Mouse (Mus musculus): Measurements from ENCODE around the gene Magi1.

DNA sequence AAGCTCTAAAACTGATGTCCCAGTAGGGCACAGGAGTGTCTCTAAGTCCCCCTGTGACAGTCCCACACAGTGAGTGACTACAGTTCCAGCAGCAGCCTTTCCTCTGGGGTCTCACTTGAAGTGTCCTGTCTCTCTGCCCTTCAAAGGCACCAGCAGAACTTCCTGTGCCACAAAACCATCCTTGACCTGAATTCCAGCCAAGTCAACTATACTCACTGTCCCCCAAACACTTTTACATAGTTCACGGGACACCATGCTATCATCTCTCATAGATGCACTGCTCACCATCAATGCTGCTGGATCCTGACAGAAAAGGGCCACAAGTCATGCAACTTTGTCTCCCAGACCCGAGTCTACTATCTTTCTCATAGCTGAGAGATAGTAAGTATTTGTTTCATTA is 378.7 kb downstream of the Magi1 start:
- TF ChIP-seq GATA1 (IDR thresholded peaks at IDR 0.05; ENCODE audit: borderline replicate concordance, low read length) (no peak), FLI1 (IDR thresholded peaks at IDR 0.05; ENCODE audit: low read length) (no peak)

All from megakaryocyte, embryonic 14.5 days (primary cell).